Comparison of ENCODE assay signal across 1 mouse cellular context in the genomic region with DNA sequence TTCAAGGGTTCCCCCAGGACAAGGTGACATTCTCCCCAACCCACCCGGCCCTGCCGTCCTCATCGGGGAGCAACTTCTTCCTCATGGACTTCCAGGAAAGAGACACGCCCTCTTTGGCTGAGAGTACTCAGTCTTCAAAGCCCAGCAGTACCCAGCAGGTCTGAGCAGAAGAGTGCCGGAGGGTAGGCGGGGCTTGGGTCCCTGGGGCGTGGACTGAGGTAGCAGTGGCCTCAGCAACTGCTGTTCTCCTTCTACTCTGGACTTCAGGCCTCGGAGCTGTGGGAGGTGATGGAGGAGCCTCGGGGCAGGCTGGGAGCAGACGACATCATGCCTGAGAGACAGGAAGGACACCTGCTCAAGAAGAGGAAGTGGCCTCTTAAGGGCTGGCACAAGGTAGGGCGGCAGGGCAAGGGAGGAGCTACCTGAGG.
A peak's percentile ranks its signal among the peaks of the same experiment; 100 is the strongest.
TF ChIP-seq lines count a peak whose summit lies in the region.

No protein-coding gene starts in this region.

TF ChIP-seq in CH12.LX, 34 proteins besides CTCF, POLR2A, EP300 and RAD21 (continued from another document):
- no peak for TF ChIP-seq BHLHE40 (IDR thresholded peaks at IDR 0.05; ENCODE audit: low read depth, low read length)
- no peak for TF ChIP-seq UBTF (IDR thresholded peaks at IDR 0.05; ENCODE audit: low read depth, low read length)
- TF ChIP-seq ZKSCAN1 (IDR thresholded peaks at IDR 0.05; ENCODE audit: borderline replicate concordance, low read depth, low read length): no peak
- no peak for TF ChIP-seq ZMIZ1 (IDR thresholded peaks at IDR 0.05; ENCODE audit: low read depth, low read length)
- TF ChIP-seq IRF4 (IDR thresholded peaks at IDR 0.05; ENCODE audit: low read depth, low read length): no peak
- TF ChIP-seq CHD2 (IDR thresholded peaks at IDR 0.05; ENCODE audit: low read length): no peak
- TF ChIP-seq PAX5 (IDR thresholded peaks at IDR 0.05; ENCODE audit: low read length): no peak
- no peak for TF ChIP-seq USF2 (conservative IDR thresholded peaks at IDR 0.05; ENCODE audit: low read depth, low read length)
- TF ChIP-seq ZC3H11A (IDR thresholded peaks at IDR 0.05; ENCODE audit: low read depth, low read length): no peak
- TF ChIP-seq MAX (IDR thresholded peaks at IDR 0.05; ENCODE audit: low read length): no peak; the same call in 1 of the 2 replicates
- TF ChIP-seq GABPA (IDR thresholded peaks at IDR 0.05; ENCODE audit: insufficient replicate concordance, low read depth, low read length): no peak
- no peak for TF ChIP-seq MAFK (IDR thresholded peaks at IDR 0.05; ENCODE audit: insufficient replicate concordance, low read length)
- no peak for TF ChIP-seq ZNF384 (IDR thresholded peaks at IDR 0.05; ENCODE audit: low read depth, low read length)
- TF ChIP-seq CHD1 (IDR thresholded peaks at IDR 0.05; ENCODE audit: low read depth, low read length): no peak
- TF ChIP-seq MAZ (IDR thresholded peaks at IDR 0.05; ENCODE audit: low read depth, low read length): no peak
- TF ChIP-seq TCF12 (IDR thresholded peaks at IDR 0.05; ENCODE audit: low read depth, low read length): peak; percentile 51; the same call in 1 of the 2 replicates
- peak; percentile 59 for TF ChIP-seq ELF1 (IDR thresholded peaks at IDR 0.05; ENCODE audit: low read depth, low read length)
- no peak for TF ChIP-seq TBP (conservative IDR thresholded peaks at IDR 0.05; ENCODE audit: low read depth, low read length)
- TF ChIP-seq HCFC1 (IDR thresholded peaks at IDR 0.05; ENCODE audit: low read depth, low read length): 0 out of 2 replicates have a peak, but pooled peaks have one; percentile 36
- no peak for TF ChIP-seq ETS1 (conservative IDR thresholded peaks at IDR 0.05; ENCODE audit: low read depth, low read length)
- TF ChIP-seq MXI1 (IDR thresholded peaks at IDR 0.05; ENCODE audit: low read depth, low read length): peak; percentile 78
- no peak for TF ChIP-seq SMC3 (IDR thresholded peaks at IDR 0.05; ENCODE audit: low read depth, low read length)
- TF ChIP-seq MYC (IDR thresholded peaks at IDR 0.05; ENCODE audit: low read depth, low read length): no peak; the same call in 1 of the 2 replicates
- TF ChIP-seq KAT2A (IDR thresholded peaks at IDR 0.05; ENCODE audit: insufficient replicate concordance, low read length): no peak
- TF ChIP-seq NRF1 (IDR thresholded peaks at IDR 0.05; ENCODE audit: low read depth, low read length): no peak
- peak; percentile 35; the same call in 1 of the 2 replicates for TF ChIP-seq NELFE (IDR thresholded peaks at IDR 0.05; ENCODE audit: low read depth, low read length)
- TF ChIP-seq SIN3A (IDR thresholded peaks at IDR 0.05; ENCODE audit: low read length): peak; percentile 70; the same call in 1 of the 2 replicates
- no peak for TF ChIP-seq MEF2A (IDR thresholded peaks at IDR 0.05; ENCODE audit: borderline replicate concordance, low read depth, low read length)
- TF ChIP-seq RCOR1 (conservative IDR thresholded peaks at IDR 0.05; ENCODE audit: low read depth, low read length): no peak
- TF ChIP-seq POLR2AphosphoS2 (IDR thresholded peaks at IDR 0.05; ENCODE audit: low read depth, low read length): no peak
- TF ChIP-seq JUN (IDR thresholded peaks at IDR 0.05; ENCODE audit: insufficient read depth, low read depth, low read length): no peak
- TF ChIP-seq USF1 (IDR thresholded peaks at IDR 0.05; ENCODE audit: low read depth, low read length): no peak
- no peak for TF ChIP-seq JUND (conservative IDR thresholded peaks at IDR 0.05; ENCODE audit: low read depth, low read length)
